Mouse (Mus musculus) hindbrain, embryonic 15.5 days (tissue): Measurements from ENCODE around the gene Rhpn2. TPM values are rescaled to one million over a fixed set of nuclear protein-coding genes. Genes with fewer than 3 reads are reported as not detected.

Experiments used
- ATAC-seq: fragments of 200-750 bp; cut with Nextera tagmentation; 2 replicates; pipeline ENCODE4 v1.8.0; 2017; ENCODE audit warnings: low read depth, moderate number of reproducible peaks, moderate TSS enrichment; ENCODE audit not compliant: low FRiP score
- H3K27ac ChIP-seq: fragments of 300-500 bp; sonication (generic); replicated peaks from 2 replicates; pipeline ENCODE4 v1.5.1; 2015; ENCODE audit warnings: mild to moderate bottlenecking, inconsistent platforms
- H3K27me3 ChIP-seq: fragments of 300-500 bp; sonication (generic); 2 replicates; pipeline ENCODE4 v1.6.1; 2015; ENCODE audit warnings: control low read depth, inconsistent platforms
- H3K36me3 ChIP-seq: fragments of 300-500 bp; sonication (generic); 2 replicates; pipeline ENCODE4 v1.6.1; 2015; ENCODE audit warnings: control low read depth, inconsistent platforms
- H3K4me1 ChIP-seq: fragments of 300-500 bp; sonication (generic); replicated peaks from 2 replicates; pipeline ENCODE4 v1.6.1; 2015; ENCODE audit warnings: control low read depth, inconsistent platforms
- H3K4me2 ChIP-seq: fragments of 300-500 bp; sonication (generic); 2 replicates; pipeline ENCODE4 v1.6.1; 2015; ENCODE audit warnings: moderate library complexity, mild to moderate bottlenecking, inconsistent platforms
- H3K4me3 ChIP-seq: fragments of 300-500 bp; sonication (generic); 2 replicates; pipeline ENCODE4 v1.5.1; 2015; ENCODE audit warnings: mild to moderate bottlenecking, inconsistent platforms
- H3K9ac ChIP-seq: fragments of 300-500 bp; sonication (generic); 2 replicates; pipeline ENCODE4 v1.6.1; 2015; ENCODE audit warnings: inconsistent platforms
- H3K9me3 ChIP-seq: fragments of 300-500 bp; sonication (generic); 2 replicates; pipeline ENCODE4 v1.6.1; 2016; ENCODE audit warnings: control low read depth, inconsistent platforms
- WGBS: fragments of 180-500 bp; shearing (Covaris S2); methylation state at CpG from one replicate; pipeline ENCODE4 v1.1.7; 2015; 5-methylcytosine and 5-hydroxymethylcytosine counted together
- polyA plus RNA-seq: library from polyadenylated mRNA; unstranded; fragments of >200 nt; fragmentation: Nextera tagmentation; extraction: Ambion mirVana; gene quantifications from 2 replicates; pipeline ENCODE4 v1.2.1, GENCODE M21; 2015

Rhpn2 gene
- polyA plus RNA-seq, 1 experiment from 2014 or later: 3.7 TPM

DNA sequence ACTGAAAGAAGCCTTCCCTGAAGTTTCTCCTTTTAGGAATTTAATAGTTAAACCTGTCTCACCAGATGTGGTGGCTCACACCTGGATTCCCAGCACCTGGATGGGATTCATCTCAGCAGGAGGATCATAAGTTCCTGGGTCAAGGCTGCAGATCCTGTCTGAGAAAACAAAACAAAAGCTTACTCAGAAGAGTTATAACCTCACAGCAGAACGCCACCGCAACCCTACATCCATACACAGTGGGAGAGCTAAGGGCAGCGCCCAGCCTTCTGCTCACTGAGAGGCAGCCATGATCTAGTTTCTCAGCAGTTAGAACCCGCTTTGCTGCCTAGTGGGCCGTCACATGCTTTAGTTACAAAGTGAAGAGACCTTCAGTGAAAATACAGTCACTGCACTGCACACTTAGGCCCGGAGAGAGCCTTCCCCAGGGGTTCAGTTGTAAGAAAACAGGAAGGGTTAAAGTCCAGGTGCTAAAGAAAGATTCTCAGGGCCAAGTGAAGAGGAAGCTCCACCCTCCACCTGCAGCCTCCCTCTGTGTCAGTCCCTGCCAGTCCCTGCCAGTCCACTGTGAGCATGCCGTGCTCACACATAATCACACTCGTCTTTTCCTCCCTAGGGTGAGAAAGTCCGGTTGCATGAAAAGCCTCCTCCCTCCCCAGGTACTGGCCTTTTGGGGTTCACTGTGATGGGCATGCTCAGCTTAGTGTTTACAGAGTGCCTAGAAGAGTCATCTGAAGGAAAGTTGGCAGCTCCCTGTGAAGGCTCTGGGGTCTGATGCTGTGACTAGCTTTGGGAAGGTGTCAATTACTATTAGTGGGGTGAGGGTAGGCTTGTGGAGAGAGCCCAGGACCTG is 82.1 kb downstream of the Rhpn2 start:
- Histone ChIP-seq H3K4me1 (no peaks in the 10 kb centered on the region), H3K4me2 (no peak overlapping the region), H3K9me3 (no peaks in the 10 kb centered on the region), H3K27me3 (no peaks in the 10 kb centered on the region), H3K36me3 (peaks cover 34% of the 10 kb centered on the region), H3K9ac (no peak overlapping the region), H3K27ac (no peak overlapping the region), H3K4me3 (no peak overlapping the region)
- WGBS: 87% methylated on average over 9 of the region's 9 CpGs
- ATAC-seq: no peak

DNA sequence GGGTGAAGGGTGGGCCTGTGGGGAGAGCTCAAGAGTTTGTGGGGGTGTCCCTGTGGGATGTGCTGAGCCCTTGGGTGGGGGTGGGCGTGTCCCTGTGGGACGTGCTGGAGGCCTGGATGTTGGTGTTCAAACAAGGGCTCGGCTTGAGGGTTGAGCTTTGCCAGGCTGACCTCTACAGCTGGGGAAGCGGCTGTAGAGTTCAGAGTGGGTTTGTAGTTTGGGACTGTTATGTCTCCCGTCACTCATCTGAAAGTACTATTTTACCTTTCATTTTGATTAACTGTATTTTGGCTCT is 82.6 kb downstream of the Rhpn2 start:
- WGBS: 88% methylated on average over 5 of the region's 5 CpGs
- Histone ChIP-seq H3K9me3 (no peaks in the 10 kb centered on the region), H3K36me3 (peaks cover 38% of the 10 kb centered on the region), H3K27ac (no peak overlapping the region), H3K27me3 (no peaks in the 10 kb centered on the region), H3K9ac (no peak overlapping the region), H3K4me2 (no peak overlapping the region), H3K4me3 (no peak overlapping the region), H3K4me1 (no peaks in the 10 kb centered on the region)
- no peak for ATAC-seq

- ATAC-seq: no peak
- Histone ChIP-seq H3K36me3 (peaks cover 57% of the 10 kb centered on the region), H3K4me1 (no peaks in the 10 kb centered on the region), H3K4me3 (no peak overlapping the region), H3K9ac (no peak overlapping the region), H3K9me3 (no peaks in the 10 kb centered on the region), H3K27ac (no peak overlapping the region), H3K4me2 (no peak overlapping the region), H3K27me3 (no peaks in the 10 kb centered on the region)
- WGBS: 93% methylated on average over 10 of the region's 10 CpGs
Observed at GRCm38 (mm10) chr7:35423071-35423470, 89.1 kb downstream of the Rhpn2 start.

- Histone ChIP-seq H3K4me2 (no peak overlapping the region), H3K4me3 (no peak overlapping the region), H3K36me3 (peaks cover 45% of the 10 kb centered on the region), H3K27ac (no peak overlapping the region), H3K4me1 (no peaks in the 10 kb centered on the region), H3K27me3 (no peaks in the 10 kb centered on the region), H3K9me3 (no peaks in the 10 kb centered on the region), H3K9ac (no peak overlapping the region)
- WGBS: 96% methylated on average over 10 of the region's 10 CpGs
- no peak for ATAC-seq
Observed at GRCm38 (mm10) chr7:35428146-35428545, 94.2 kb downstream of the Rhpn2 start.

DNA sequence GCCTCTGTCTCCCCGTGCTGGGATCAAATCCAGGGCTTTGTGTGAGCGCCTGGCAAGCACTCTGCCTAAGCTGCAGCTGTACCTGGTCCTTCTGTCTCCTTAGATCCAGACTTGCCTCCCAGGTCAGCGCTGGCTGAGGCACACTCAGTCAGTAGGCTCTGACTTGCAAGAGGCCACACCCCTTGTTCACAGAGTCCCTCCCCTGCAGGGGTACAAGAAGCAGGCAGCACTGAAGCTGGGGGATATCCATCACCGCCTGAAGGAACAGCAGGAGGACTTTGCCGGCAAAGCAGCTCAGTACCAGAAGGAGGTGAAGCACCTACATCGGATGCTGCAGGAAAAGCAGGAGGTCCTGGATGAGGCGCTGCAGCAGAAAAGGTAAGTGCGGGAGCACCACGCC is 101.3 kb downstream of the Rhpn2 start:
- H3K9me3 ChIP-seq: no peaks in the 10 kb centered on the region
- no peak for ATAC-seq
- 80% methylated on average over 9 of the region's 9 CpGs for WGBS
- H3K36me3 ChIP-seq: peaks cover 43% of the 10 kb centered on the region
- no peak overlapping the region for H3K4me3 ChIP-seq
- no peaks in the 10 kb centered on the region for H3K4me1 ChIP-seq
- H3K27me3 ChIP-seq: no peaks in the 10 kb centered on the region
- H3K4me2 ChIP-seq: no peak overlapping the region
- H3K9ac ChIP-seq: no peak overlapping the region
- H3K27ac ChIP-seq: no peak overlapping the region

Other genes starting within 250 kb of the Rhpn2 start
- 0.84 and 1.1 TPM in 2 replicates for gene Cebpa, start 214.9 kb upstream of the Rhpn2 start, polyA plus RNA-seq
- 24.0 and 25.7 TPM in 2 replicates for gene Slc7a10, start 147.8 kb upstream of the Rhpn2 start, polyA plus RNA-seq
- 28.3 and 30.6 TPM in 2 replicates for gene Lrp3, start 118.7 kb upstream of the Rhpn2 start, polyA plus RNA-seq
- 17.9 and 20.0 TPM in 2 replicates for gene Gpatch1, start 15.7 kb upstream of the Rhpn2 start, polyA plus RNA-seq
- gene Faap24, start 62.7 kb downstream of the Rhpn2 start, polyA plus RNA-seq: 15.3 and 15.7 TPM in 2 replicates
- 33.2 and 33.5 TPM in 2 replicates for gene Cep89, start 62.9 kb downstream of the Rhpn2 start, polyA plus RNA-seq
- 0.18 TPM in 1 of 2 replicates, not detected in the other for gene Slc7a9, start 114.6 kb downstream of the Rhpn2 start, polyA plus RNA-seq
- gene Tdrd12, start 203.6 kb downstream of the Rhpn2 start, polyA plus RNA-seq: 0.73 and 1.1 TPM in 2 replicates
- gene Nudt19, start 222.1 kb downstream of the Rhpn2 start, polyA plus RNA-seq: 99.8 and 99.9 TPM in 2 replicates